Mouse (Mus musculus) lung, embryonic 16.5 days (tissue): ENCODE results near the gene Capn13. TPM values are rescaled to one million over a fixed set of nuclear protein-coding genes. Genes with fewer than 3 reads are reported as not detected.

Experiments used
- ATAC-seq: fragments of 200-750 bp; cut with Nextera tagmentation; 2 replicates; pipeline ENCODE4 v1.8.0; 2017; ENCODE audit warnings: low read depth, mild to moderate bottlenecking, moderate library complexity
- H3K27ac ChIP-seq: fragments of 300-500 bp; sonication (generic); 2 replicates; pipeline ENCODE4 v1.5.1; 2014; ENCODE audit warnings: mild to moderate bottlenecking, control low read depth, low read length
- H3K27me3 ChIP-seq: fragments of 300-500 bp; sonication (generic); 2 replicates; pipeline ENCODE4 v1.6.1; 2014; ENCODE audit warnings: low read depth, low read length, mixed read lengths; ENCODE audit not compliant: control insufficient read depth, insufficient read depth
- H3K36me3 ChIP-seq: fragments of 300-500 bp; sonication (generic); 2 replicates; pipeline ENCODE4 v1.6.1; 2014; ENCODE audit warnings: low read length; ENCODE audit not compliant: control insufficient read depth, insufficient read depth
- H3K4me1 ChIP-seq: fragments of 300-500 bp; sonication (generic); replicated peaks from 2 replicates; pipeline ENCODE4 v1.6.1; 2014; ENCODE audit warnings: low read length, mixed read lengths; ENCODE audit not compliant: control insufficient read depth, insufficient read depth
- H3K4me2 ChIP-seq: fragments of 300-500 bp; sonication (generic); 2 replicates; pipeline ENCODE4 v1.6.1; 2014; ENCODE audit warnings: low read depth, low read length, control low read depth
- H3K4me3 ChIP-seq: fragments of 300-500 bp; sonication (generic); 2 replicates; pipeline ENCODE4 v1.5.1; 2014; ENCODE audit warnings: mild to moderate bottlenecking, low read length, control low read depth
- H3K9ac ChIP-seq: fragments of 300-500 bp; sonication (generic); 2 replicates; pipeline ENCODE4 v1.6.1; 2014; ENCODE audit warnings: low read length, control low read depth
- H3K9me3 ChIP-seq: fragments of 300-500 bp; sonication (generic); 2 replicates; pipeline ENCODE4 v1.6.1; 2016; ENCODE audit warnings: low read length; ENCODE audit not compliant: control insufficient read depth
- WGBS: fragments of 180-500 bp; shearing (Covaris S2); extraction: QIAGEN DNeasy Blood & Tissue Kit; methylation state at CpG from one replicate; pipeline ENCODE4 v1.1.7; 2014; 5-methylcytosine and 5-hydroxymethylcytosine counted together
- polyA plus RNA-seq: library from polyadenylated mRNA; unstranded; fragments of >200 nt; fragmentation: Nextera tagmentation; extraction: Ambion mirVana; gene quantifications from 2 replicates; pipeline ENCODE4 v1.2.1, GENCODE M21; 2015

The Capn13 gene
- polyA plus RNA-seq = 0.13 TPM in 1 of 2 replicates, not detected in the other

GRCm38 (mm10) chr17:73400862-73401261 lies at the start of gene Capn13:
TSS of gene Capn13 (minus strand) at chr17:73400866.
- no peaks in the 10 kb centered on the region for H3K4me1 ChIP-seq
- no peaks in the 10 kb centered on the region for H3K9me3 ChIP-seq
- no peak within 1 kb of the TSS for H3K27ac ChIP-seq
- H3K4me2 ChIP-seq = no peak within 1 kb of the TSS
- no peak within 1 kb of the TSS for H3K4me3 ChIP-seq
- 71% methylated on average over 2 of the region's 2 CpGs for WGBS
- H3K27me3 ChIP-seq = no peaks in the 10 kb centered on the region
- no peak within 1 kb of the TSS for H3K9ac ChIP-seq
- no peak for ATAC-seq
- no peaks in the 10 kb centered on the region for H3K36me3 ChIP-seq

- no peaks in the 10 kb centered on the region for H3K9me3 ChIP-seq
- H3K4me1 ChIP-seq = no peaks in the 10 kb centered on the region
- ATAC-seq = no peak
- no peak overlapping the region for H3K4me2 ChIP-seq
- no peak overlapping the region for H3K9ac ChIP-seq
- no peak overlapping the region for H3K27ac ChIP-seq
- no peak overlapping the region for H3K4me3 ChIP-seq
- no peaks in the 10 kb centered on the region for H3K27me3 ChIP-seq
- no peaks in the 10 kb centered on the region for H3K36me3 ChIP-seq
Observed at GRCm38 (mm10) chr17:73449104-73449503, 48.4 kb upstream of the Capn13 start.

- Histone ChIP-seq H3K9ac (no peak overlapping the region), H3K4me1 (no peaks in the 10 kb centered on the region), H3K27me3 (no peaks in the 10 kb centered on the region), H3K27ac (no peak overlapping the region), H3K4me2 (no peak overlapping the region), H3K9me3 (no peaks in the 10 kb centered on the region), H3K4me3 (no peak overlapping the region), H3K36me3 (no peaks in the 10 kb centered on the region)
- no peak for ATAC-seq
- 83% methylated on average over 1 of the region's 1 CpGs for WGBS
Observed at GRCm38 (mm10) chr17:73440798-73441197, 40.1 kb upstream of the Capn13 start.

GRCm38 (mm10) chr17:73432564-73433006 lies 31.9 kb upstream of the Capn13 start:
- no peaks in the 10 kb centered on the region for H3K9me3 ChIP-seq
- no peak overlapping the region for H3K4me2 ChIP-seq
- 33% methylated on average over 2 of the region's 2 CpGs for WGBS
- no peaks in the 10 kb centered on the region for H3K27me3 ChIP-seq
- H3K9ac ChIP-seq = no peak overlapping the region
- no peak overlapping the region for H3K27ac ChIP-seq
- H3K36me3 ChIP-seq = no peaks in the 10 kb centered on the region
- ATAC-seq = no peak
- no peak overlapping the region for H3K4me3 ChIP-seq
- H3K4me1 ChIP-seq = no peaks in the 10 kb centered on the region

- no peak overlapping the region for H3K4me2 ChIP-seq
- no peak overlapping the region for H3K27ac ChIP-seq
- ATAC-seq = no peak
- no peak overlapping the region for H3K4me3 ChIP-seq
- H3K27me3 ChIP-seq = no peaks in the 10 kb centered on the region
- H3K9ac ChIP-seq = no peak overlapping the region
- H3K9me3 ChIP-seq = no peaks in the 10 kb centered on the region
- no peaks in the 10 kb centered on the region for H3K36me3 ChIP-seq
- WGBS = 76% methylated on average over 1 of the region's 1 CpGs
- H3K4me1 ChIP-seq = no peaks in the 10 kb centered on the region
Observed at GRCm38 (mm10) chr17:73432058-73432457, 31.4 kb upstream of the Capn13 start.

- no peak overlapping the region for H3K4me2 ChIP-seq
- H3K9me3 ChIP-seq = no peaks in the 10 kb centered on the region
- WGBS = 62% methylated on average over 2 of the region's 2 CpGs
- no peaks in the 10 kb centered on the region for H3K27me3 ChIP-seq
- ATAC-seq = no peak
- no peaks in the 10 kb centered on the region for H3K4me1 ChIP-seq
- H3K9ac ChIP-seq = no peak overlapping the region
- H3K36me3 ChIP-seq = no peaks in the 10 kb centered on the region
- no peak overlapping the region for H3K27ac ChIP-seq
- no peak overlapping the region for H3K4me3 ChIP-seq
Observed at GRCm38 (mm10) chr17:73417382-73417781, 16.7 kb upstream of the Capn13 start.

GRCm38 (mm10) chr17:73416181-73416795 lies 15.6 kb upstream of the Capn13 start:
- Histone ChIP-seq H3K4me2 (no peak overlapping the region), H3K27me3 (no peaks in the 10 kb centered on the region), H3K4me1 (no peaks in the 10 kb centered on the region), H3K9me3 (no peaks in the 10 kb centered on the region), H3K4me3 (no peak overlapping the region), H3K27ac (no peak overlapping the region), H3K36me3 (no peaks in the 10 kb centered on the region), H3K9ac (no peak overlapping the region)
- no peak for ATAC-seq
- 48% methylated on average over 6 of the region's 6 CpGs for WGBS

GRCm38 (mm10) chr17:73411817-73412216 lies 11.2 kb upstream of the Capn13 start:
- Histone ChIP-seq H3K4me2 (no peak overlapping the region), H3K27me3 (no peaks in the 10 kb centered on the region), H3K36me3 (no peaks in the 10 kb centered on the region), H3K4me3 (no peak overlapping the region), H3K4me1 (no peaks in the 10 kb centered on the region), H3K9me3 (no peaks in the 10 kb centered on the region), H3K27ac (no peak overlapping the region), H3K9ac (no peak overlapping the region)
- ATAC-seq = no peak
- 33% methylated on average over 4 of the region's 4 CpGs for WGBS

GRCm38 (mm10) chr17:73401272-73401671 lies 606 bp upstream of the Capn13 start:
- Histone ChIP-seq H3K36me3 (no peaks in the 10 kb centered on the region), H3K9ac (no peak overlapping the region), H3K4me2 (no peak overlapping the region), H3K4me3 (no peak overlapping the region), H3K27ac (no peak overlapping the region), H3K27me3 (no peaks in the 10 kb centered on the region), H3K9me3 (no peaks in the 10 kb centered on the region), H3K4me1 (no peaks in the 10 kb centered on the region)
- ATAC-seq = no peak
- WGBS = 68% methylated on average over 2 of the region's 2 CpGs

GRCm38 (mm10) chr17:73399136-73399535 lies 1.5 kb downstream of the Capn13 start:
- H3K9me3 ChIP-seq = no peaks in the 10 kb centered on the region

More at GRCm38 (mm10) chr17:73399136-73399535, 1.5 kb downstream of the Capn13 start:
- no peak overlapping the region for H3K4me3 ChIP-seq
- no peak overlapping the region for H3K4me2 ChIP-seq
- H3K4me1 ChIP-seq = no peaks in the 10 kb centered on the region
- H3K36me3 ChIP-seq = no peaks in the 10 kb centered on the region
- no peak for ATAC-seq
- 41% methylated on average over 2 of the region's 2 CpGs for WGBS
- H3K9ac ChIP-seq = no peak overlapping the region
- H3K27ac ChIP-seq = no peak overlapping the region
- H3K27me3 ChIP-seq = no peaks in the 10 kb centered on the region
